Mouse (Mus musculus) hindbrain, embryonic 16.5 days (tissue): ENCODE measurements around the gene Rhox4b. TPM values are rescaled to one million over a fixed set of nuclear protein-coding genes. Genes with fewer than 3 reads are reported as not detected.
"Not testable (repeated sequence)": the region's sequence is repeated elsewhere in the genome, so short reads cannot be mapped to it uniquely, and the experiment has no call there.

Source experiments
- ATAC-seq: fragments of 200-750 bp; cut with Nextera tagmentation; 2 replicates; pipeline ENCODE4 v1.8.0; 2017; ENCODE audit warnings: moderate TSS enrichment, moderate library complexity
- H3K27ac ChIP-seq: fragments of 300-500 bp; sonication (generic); 2 replicates; pipeline ENCODE4 v1.5.1; 2014; ENCODE audit warnings: low read depth, mild to moderate bottlenecking, control low read depth, low read length, moderate library complexity
- H3K27me3 ChIP-seq: fragments of 300-500 bp; sonication (generic); replicated peaks from 2 replicates; pipeline ENCODE4 v1.6.1; 2014; ENCODE audit warnings: low read length; ENCODE audit not compliant: control insufficient read depth, insufficient read depth
- H3K36me3 ChIP-seq: fragments of 300-500 bp; sonication (generic); 2 replicates; pipeline ENCODE4 v1.6.1; 2014; ENCODE audit warnings: mild to moderate bottlenecking, low read length, moderate library complexity, mixed read lengths; ENCODE audit not compliant: control insufficient read depth, insufficient read depth
- H3K4me1 ChIP-seq: fragments of 300-500 bp; sonication (generic); 2 replicates; pipeline ENCODE4 v1.6.1; 2014; ENCODE audit warnings: low read depth, low read length; ENCODE audit not compliant: control insufficient read depth, insufficient read depth
- H3K4me2 ChIP-seq: fragments of 300-500 bp; sonication (generic); 2 replicates; pipeline ENCODE4 v1.6.1; 2014; ENCODE audit warnings: mild to moderate bottlenecking, low read length, control low read depth, moderate library complexity
- H3K4me3 ChIP-seq: fragments of 300-500 bp; sonication (generic); 2 replicates; pipeline ENCODE4 v1.5.1; 2014; ENCODE audit warnings: mild to moderate bottlenecking, low read length, control low read depth, moderate library complexity
- H3K9ac ChIP-seq: fragments of 300-500 bp; sonication (generic); 2 replicates; pipeline ENCODE4 v1.6.1; 2014; ENCODE audit warnings: low read depth, mild to moderate bottlenecking, control low read depth, low read length, moderate library complexity
- H3K9me3 ChIP-seq: fragments of 300-500 bp; sonication (generic); 2 replicates; pipeline ENCODE4 v1.6.1; 2014; ENCODE audit warnings: mild to moderate bottlenecking, low read length, moderate library complexity; ENCODE audit not compliant: control insufficient read depth
- WGBS: fragments of 180-500 bp; shearing (Covaris S2); extraction: QIAGEN DNeasy Blood & Tissue Kit; methylation state at CpG from one replicate; pipeline ENCODE4 v1.1.7; 2014; 5-methylcytosine and 5-hydroxymethylcytosine counted together
- polyA plus RNA-seq: library from polyadenylated mRNA; unstranded; fragments of >200 nt; fragmentation: Nextera tagmentation; extraction: Ambion mirVana; gene quantifications from 2 replicates; pipeline ENCODE4 v1.2.1, GENCODE M21; 2015

Rhox4b gene
- polyA plus RNA-seq = not detected in 2 replicates

GRCm38 (mm10) chrX:37432194-37432593, at the start of gene Rhox4b:
Rhox4b (plus strand) TSS chrX:37432494.
- H3K9me3 ChIP-seq, ATAC-seq: not testable (repeated sequence)

GRCm38 (mm10) chrX:37390548-37390947, 41.7 kb upstream of the Rhox4b start, which contains the start of gene Rhox4a2:
Rhox4a2 (plus strand) TSS chrX:37390848.
- H3K27me3 ChIP-seq, H3K9ac ChIP-seq, H3K9me3 ChIP-seq, H3K36me3 ChIP-seq, H3K4me1 ChIP-seq, ATAC-seq, H3K4me3 ChIP-seq, H3K27ac ChIP-seq, H3K4me2 ChIP-seq: not testable (repeated sequence)
- WGBS = 92% methylated on average over 6 of the region's 16 CpGs

More at GRCm38 (mm10) chrX:37432194-37432593, at the start of gene Rhox4b:
- H3K4me3 ChIP-seq, H3K4me1 ChIP-seq, H3K27ac ChIP-seq, H3K4me2 ChIP-seq, H3K36me3 ChIP-seq, H3K9ac ChIP-seq, H3K27me3 ChIP-seq: not testable (repeated sequence)
- WGBS = 86% methylated on average over 14 of the region's 15 CpGs

GRCm38 (mm10) chrX:37411767-37412166, 20.5 kb upstream of the Rhox4b start, which contains the start of gene Rhox2b:
Rhox2b (plus strand) TSS chrX:37412067.
- WGBS = no CpG with 5 or more reads among the region's 9 CpGs
- H3K27ac ChIP-seq, H3K36me3 ChIP-seq, H3K9me3 ChIP-seq, H3K9ac ChIP-seq, H3K27me3 ChIP-seq, H3K4me2 ChIP-seq, H3K4me3 ChIP-seq, ATAC-seq, H3K4me1 ChIP-seq: not testable (repeated sequence)

- not testable (repeated sequence) for H3K4me2 ChIP-seq, ATAC-seq, H3K36me3 ChIP-seq, H3K4me3 ChIP-seq, H3K4me1 ChIP-seq, H3K9ac ChIP-seq, H3K27me3 ChIP-seq, H3K27ac ChIP-seq, H3K9me3 ChIP-seq
- WGBS = 98% methylated on average over 7 of the region's 10 CpGs
Observed at GRCm38 (mm10) chrX:37453380-37453779, 21.1 kb downstream of the Rhox4b start, which contains the start of gene Rhox2c. Rhox2c (plus strand) TSS chrX:37453680.

GRCm38 (mm10) chrX:37458285-37458684, 26.0 kb downstream of the Rhox4b start, which contains the start of gene Rhox3c:
Rhox3c (plus strand) TSS chrX:37458585.
- not testable (repeated sequence) for H3K27me3 ChIP-seq, H3K4me3 ChIP-seq, H3K9ac ChIP-seq, H3K36me3 ChIP-seq, ATAC-seq, H3K9me3 ChIP-seq, H3K27ac ChIP-seq, H3K4me1 ChIP-seq, H3K4me2 ChIP-seq
- 95% methylated on average over 3 of the region's 4 CpGs for WGBS

- not testable (repeated sequence) for H3K27me3 ChIP-seq, H3K4me2 ChIP-seq, ATAC-seq, H3K4me3 ChIP-seq, H3K4me1 ChIP-seq, H3K36me3 ChIP-seq, H3K9me3 ChIP-seq, H3K9ac ChIP-seq, H3K27ac ChIP-seq
- 91% methylated on average over 14 of the region's 14 CpGs for WGBS
Observed at GRCm38 (mm10) chrX:37480037-37480436, 47.7 kb downstream of the Rhox4b start, which contains the start of gene Rhox4c. Rhox4c (plus strand) TSS chrX:37480337.

Other genes with a start within 250 kb of the Rhox4b start
- 639 and 741 TPM in 2 replicates for gene Ndufa1, start 241.3 kb upstream of the Rhox4b start, polyA plus RNA-seq
- gene Rnf113a1, start 241.2 kb upstream of the Rhox4b start, polyA plus RNA-seq = 21.0 and 26.6 TPM in 2 replicates
- gene Gm9, start 221.5 kb upstream of the Rhox4b start, polyA plus RNA-seq = not detected in 2 replicates
- gene Rhox1, start 210.2 kb upstream of the Rhox4b start, polyA plus RNA-seq = not detected in 2 replicates
- not detected in 2 replicates for gene Rhox2a, start 187.5 kb upstream of the Rhox4b start, polyA plus RNA-seq
- not detected in 2 replicates for gene Rhox3a, start 182.6 kb upstream of the Rhox4b start, polyA plus RNA-seq
- not detected in 2 replicates for gene Rhox4a, start 167.2 kb upstream of the Rhox4b start, polyA plus RNA-seq
- gene Rhox3a2, start 52.5 kb upstream of the Rhox4b start, polyA plus RNA-seq = not detected in 2 replicates
- not detected in 2 replicates for gene Rhox4a2, start 41.6 kb upstream of the Rhox4b start, polyA plus RNA-seq
- gene Rhox2b, start 20.4 kb upstream of the Rhox4b start, polyA plus RNA-seq = not detected in 2 replicates
- gene Rhox2c, start 21.2 kb downstream of the Rhox4b start, polyA plus RNA-seq = not detected in 2 replicates
- gene Rhox3c, start 26.1 kb downstream of the Rhox4b start, polyA plus RNA-seq = not detected in 2 replicates
- not detected in 2 replicates for gene Rhox4c, start 47.8 kb downstream of the Rhox4b start, polyA plus RNA-seq
- gene Rhox2d, start 60.9 kb downstream of the Rhox4b start, polyA plus RNA-seq = not detected in 2 replicates
- gene Rhox4d, start 81.9 kb downstream of the Rhox4b start, polyA plus RNA-seq = not detected in 2 replicates
- gene Rhox2e, start 98.0 kb downstream of the Rhox4b start, polyA plus RNA-seq = not detected in 2 replicates
- gene Rhox3e, start 109.5 kb downstream of the Rhox4b start, polyA plus RNA-seq = not detected in 2 replicates
- not detected in 2 replicates for gene Rhox4e, start 124.9 kb downstream of the Rhox4b start, polyA plus RNA-seq
- gene Rhox2f, start 138.9 kb downstream of the Rhox4b start, polyA plus RNA-seq = not detected in 2 replicates
- gene Rhox3f, start 148.5 kb downstream of the Rhox4b start, polyA plus RNA-seq = not detected in 2 replicates
- gene Rhox4f, start 175.2 kb downstream of the Rhox4b start, polyA plus RNA-seq = not detected in 2 replicates
- not detected in 2 replicates for gene Rhox3g, start 196.1 kb downstream of the Rhox4b start, polyA plus RNA-seq
- not detected in 2 replicates for gene Rhox2g, start 211.0 kb downstream of the Rhox4b start, polyA plus RNA-seq
- gene Rhox4g, start 218.8 kb downstream of the Rhox4b start, polyA plus RNA-seq = not detected in 2 replicates
- not detected in 2 replicates for gene Rhox3h, start 236.3 kb downstream of the Rhox4b start, polyA plus RNA-seq
- gene Rhox2h, start 240.8 kb downstream of the Rhox4b start, polyA plus RNA-seq = not detected in 2 replicates